In genomic region chr5:144734949-144735348, GRCm38 (mm10) we compare ENCODE assay signal across 8 mouse cellular contexts. TPM values are rescaled to one million over a fixed set of nuclear protein-coding genes. Genes with fewer than 3 reads are reported as not detected.
DNase-seq lines count a peak whose midpoint lies in the region; ATAC-seq and TF ChIP-seq lines count a peak whose summit lies in the region.
"Had no signal": no experiment of that assay in that cellular context is flagged by ENCODE, and none has a peak within 500 bp of the region (broad histone marks: within the 10 kb centered on the region; RNA-seq: fewer than 3 reads in every experiment).

No protein-coding gene starts in this region.

- ATAC-seq in G1E (ENCODE audit: extremely low read depth, insufficient number of reproducible peaks, low FRiP score, poor library complexity, severe bottlenecking): peak; percentile 45; the same call in 1 of the 2 replicates
- peak; percentile 71; the same call in 1 of the 2 replicates for ATAC-seq in embryonic facial prominence, embryonic 11.5 days (replicated peaks; ENCODE audit: insufficient number of reproducible peaks, low FRiP score, low TSS enrichment, low read depth)
- 0 out of 2 replicates have a peak, but pooled peaks have one; percentile 41 for ATAC-seq in midbrain, embryonic 12.5 days (ENCODE audit: low FRiP score, low read depth)

- H3K9me3 ChIP-seq in G1E (replicated peaks): no peaks in the 10 kb centered on the region; the same call in 1 of the 2 replicates
- H3K9me3 ChIP-seq in embryonic facial prominence, embryonic 11.5 days (replicated peaks; ENCODE audit: control insufficient read depth, low read length): no peaks in the 10 kb centered on the region
- H3K9me3 ChIP-seq in hindbrain, embryonic 10.5 days: no peaks in the 10 kb centered on the region
- peaks cover 3% of the 10 kb centered on the region; the same call in 1 of the 2 replicates for H3K9me3 ChIP-seq in midbrain, embryonic 12.5 days
- H3K9me3 ChIP-seq: limb, embryonic 15.5 days had no signal

- no peak overlapping the region for H3K9ac ChIP-seq in embryonic facial prominence, embryonic 11.5 days (replicated peaks; ENCODE audit: low read length)
- no peak overlapping the region for H3K9ac ChIP-seq in midbrain, embryonic 12.5 days (replicated peaks)
- H3K9ac ChIP-seq: limb, embryonic 15.5 days had no signal

- no peaks in the 10 kb centered on the region for H3K4me1 ChIP-seq in G1E (ENCODE audit: insufficient read depth, low read depth, low read length)
- no peaks in the 10 kb centered on the region for H3K4me1 ChIP-seq in embryonic facial prominence, embryonic 11.5 days (ENCODE audit: control insufficient read depth, insufficient read depth, low read length)
- no peaks in the 10 kb centered on the region for H3K4me1 ChIP-seq in hindbrain, embryonic 10.5 days (replicated peaks)
- no peaks in the 10 kb centered on the region for H3K4me1 ChIP-seq in midbrain, embryonic 12.5 days
- H3K4me1 ChIP-seq: limb, embryonic 15.5 days had no signal

- H3K36me3 ChIP-seq in G1E (replicated peaks): no peaks in the 10 kb centered on the region
- no peaks in the 10 kb centered on the region for H3K36me3 ChIP-seq in embryonic facial prominence, embryonic 11.5 days (replicated peaks; ENCODE audit: control insufficient read depth, insufficient read depth, low read depth, low read length)
- H3K36me3 ChIP-seq in hindbrain, embryonic 10.5 days: no peaks in the 10 kb centered on the region
- H3K36me3 ChIP-seq in midbrain, embryonic 12.5 days: no peaks in the 10 kb centered on the region
- H3K36me3 ChIP-seq: limb, embryonic 15.5 days had no signal

- intact Hi-C loops in left cerebral cortex, adult 2 months (cut with DNase I): loop anchor here (1.0 to 5.0 kb wide), 4 partner anchors 268 to 528 kb away; no protein-coding TSS in a partner anchor

- peak; percentile 78 for TF ChIP-seq CTCF in G1E (IDR thresholded peaks at IDR 0.05; ENCODE audit: low read depth, low read length)
- TF ChIP-seq CTCF in left cerebral cortex, adult 2 months (IDR thresholded peaks at IDR 0.05): peak; percentile 97

- no peak overlapping the region for H3K4me2 ChIP-seq in embryonic facial prominence, embryonic 11.5 days (ENCODE audit: low read depth, low read length)
- no peak overlapping the region for H3K4me2 ChIP-seq in midbrain, embryonic 12.5 days (replicated peaks)
- H3K4me2 ChIP-seq: limb, embryonic 15.5 days had no signal

- no peak overlapping the region for H3K27ac ChIP-seq in embryonic facial prominence, embryonic 11.5 days (replicated peaks; ENCODE audit: low read depth, low read length)
- H3K27ac ChIP-seq in hindbrain, embryonic 10.5 days: no peak overlapping the region
- no peak overlapping the region for H3K27ac ChIP-seq in left cerebral cortex, adult 2 months
- no peak overlapping the region for H3K27ac ChIP-seq in midbrain, embryonic 12.5 days (replicated peaks)
- H3K27ac ChIP-seq: limb, embryonic 15.5 days had no signal

- H3K4me3 ChIP-seq in G1E (ENCODE audit: low read depth, low read length): no peak overlapping the region
- H3K4me3 ChIP-seq in embryonic facial prominence, embryonic 11.5 days (ENCODE audit: low read depth, low read length): no peak overlapping the region
- no peak overlapping the region for H3K4me3 ChIP-seq in hindbrain, embryonic 10.5 days
- H3K4me3 ChIP-seq in left cerebral cortex, adult 2 months: no peak overlapping the region
- H3K4me3 ChIP-seq in midbrain, embryonic 12.5 days: no peak overlapping the region
- H3K4me3 ChIP-seq: limb, embryonic 15.5 days had no signal

- DNase-seq in G1E (ENCODE audit: low spot score): peak; percentile 19
- peak; percentile 72 to 78 for DNase-seq in adrenal gland, postnatal 36 days
- peak; percentile 79 for DNase-seq in embryonic facial prominence, embryonic 11.5 days (ENCODE audit: low spot score)
- DNase-seq in hindbrain, embryonic 10.5 days (ENCODE audit: low spot score): peak; percentile 79
- DNase-seq in left cerebral cortex, adult 2 months (ENCODE audit: extremely low spot score in 1 of 2, low spot score in 2 of 2): peak; percentile 66 to 85
- DNase-seq in skeletal muscle tissue, adult 2 months (ENCODE audit: low read depth, low spot score): peak; percentile 13

- 30% methylated on average over 8 of the region's 8 CpGs for WGBS in embryonic facial prominence, embryonic 11.5 days
- 32% methylated on average over 8 of the region's 8 CpGs for WGBS in hindbrain, embryonic 10.5 days
- WGBS in midbrain, embryonic 12.5 days: 31% methylated on average over 8 of the region's 8 CpGs

- no peaks in the 10 kb centered on the region for H3K27me3 ChIP-seq in G1E (ENCODE audit: insufficient read depth, low read length)
- H3K27me3 ChIP-seq in embryonic facial prominence, embryonic 11.5 days (ENCODE audit: control insufficient read depth, insufficient read depth, low read length): no peaks in the 10 kb centered on the region
- no peaks in the 10 kb centered on the region for H3K27me3 ChIP-seq in hindbrain, embryonic 10.5 days (ENCODE audit: insufficient read depth, poor library complexity, severe bottlenecking)
- H3K27me3 ChIP-seq in midbrain, embryonic 12.5 days: peaks cover 9% of the 10 kb centered on the region
- H3K27me3 ChIP-seq: limb, embryonic 15.5 days had no signal

RNA-seq across cellular contexts. Expression of gene Tmem130, which starts 26.7 kb away (rescaled TPM):
- total RNA-seq in G1E (2014; fragmentation: Nextera tagmentation): not detected in 2 replicates
- not detected in 2 replicates for total RNA-seq in G1E (2017)
- 0.03 TPM in 1 of 2 replicates, not detected in the other for polyA plus RNA-seq in G1E (2012)
- 10 to 100 TPM; 23.4 to 30.9 TPM for total RNA-seq in adrenal gland, postnatal 36 days (2021)
- polyA plus RNA-seq in embryonic facial prominence, embryonic 11.5 days (2014; fragmentation: Nextera tagmentation; extraction: Ambion mirVana): 3.0 and 4.2 TPM in 2 replicates
- 1.6 and 13.8 TPM in 2 replicates for polyA plus RNA-seq in hindbrain, embryonic 10.5 days (2016; fragmentation: Nextera tagmentation; extraction: Ambion mirVana)
- 100 to 1,000 TPM; 169 to 188 TPM for total RNA-seq in left cerebral cortex, adult 2 months (2021)
- 55.1 and 65.3 TPM in 2 replicates for polyA plus RNA-seq in midbrain, embryonic 12.5 days (2016; fragmentation: Nextera tagmentation; extraction: Ambion mirVana)

RNA-seq across cellular contexts. Expression of gene Trrap, which starts 32.6 kb away (rescaled TPM):
- 152 and 160 TPM in 2 replicates for total RNA-seq in G1E (2014; fragmentation: Nextera tagmentation)
- 41.2 and 42.9 TPM in 2 replicates for total RNA-seq in G1E (2017)
- 34.4 and 49.8 TPM in 2 replicates for polyA plus RNA-seq in G1E (2012)
- total RNA-seq in adrenal gland, postnatal 36 days (2021): 100 to 1,000 TPM in 1 of 2 experiments, 10 to 100 TPM in 1; 96.7 to 105 TPM
- polyA plus RNA-seq in embryonic facial prominence, embryonic 11.5 days (2014; fragmentation: Nextera tagmentation; extraction: Ambion mirVana): 78.8 and 82.2 TPM in 2 replicates
- polyA plus RNA-seq in hindbrain, embryonic 10.5 days (2016; fragmentation: Nextera tagmentation; extraction: Ambion mirVana): 80.3 and 80.7 TPM in 2 replicates
- total RNA-seq in left cerebral cortex, adult 2 months (2021): 100 to 1,000 TPM; 169 to 170 TPM
- polyA plus RNA-seq in midbrain, embryonic 12.5 days (2016; fragmentation: Nextera tagmentation; extraction: Ambion mirVana): 95.9 and 102 TPM in 2 replicates

Comparison
In these comparisons a context has a peak if more than half of its experiments do, and no peak if none do; other contexts are left out.
1. DNase-seq: peak in every context shown above with its lines; median percentile 79 in embryonic facial prominence, embryonic 11.5 days; 79 in hindbrain, embryonic 10.5 days; 76 in left cerebral cortex, adult 2 months; 75 in adrenal gland, postnatal 36 days; 19 in G1E; 13 in skeletal muscle tissue, adult 2 months.